Mouse (Mus musculus): ENCODE results near the gene Bcam. TPM values are rescaled to one million over a fixed set of nuclear protein-coding genes. Genes with fewer than 3 reads are reported as not detected.

Gene Bcam
- total RNA-seq, 2 experiments from 2014 or later, result 263 to 285 TPM

GRCm38 (mm10) chr7:19784764-19785535 lies 14.1 kb upstream of the Bcam start:
- no peak for DNase-seq

- DNase-seq, result peak; percentile 52
These were observed 12.8 kb upstream of the Bcam start for GRCm38 (mm10) chr7:19783630-19784029.

- DNase-seq, result peak; percentile 77
These were observed 11.8 kb upstream of the Bcam start for GRCm38 (mm10) chr7:19782645-19783044.

GRCm38 (mm10) chr7:19781741-19782140 lies 10.9 kb upstream of the Bcam start:
- DNase-seq, result no peak

- DNase-seq, result no peak
These were observed 9.1 kb upstream of the Bcam start for GRCm38 (mm10) chr7:19779903-19780302.

GRCm38 (mm10) chr7:19778645-19779044 lies 7.8 kb upstream of the Bcam start:
- no peak for DNase-seq

GRCm38 (mm10) chr7:19777049-19777723 lies 6.4 kb upstream of the Bcam start:
- DNase-seq, result peak; percentile 66

- no peak for DNase-seq
These were observed 866 bp upstream of the Bcam start for GRCm38 (mm10) chr7:19771682-19772081.

GRCm38 (mm10) chr7:19770375-19770754 lies 451 bp downstream of the Bcam start:
- DNase-seq, result peak; percentile 96

GRCm38 (mm10) chr7:19769434-19770374 lies 1.1 kb downstream of the Bcam start:
- DNase-seq, result no peak

GRCm38 (mm10) chr7:19769001-19769400 lies 1.8 kb downstream of the Bcam start:
- DNase-seq, result no peak

GRCm38 (mm10) chr7:19768251-19768650 lies 2.6 kb downstream of the Bcam start:
- DNase-seq, result no peak

GRCm38 (mm10) chr7:19764581-19764980 lies 6.2 kb downstream of the Bcam start:
- no peak for DNase-seq

GRCm38 (mm10) chr7:19763829-19764477 lies 6.9 kb downstream of the Bcam start:
- DNase-seq, result no peak

GRCm38 (mm10) chr7:19762283-19762682 lies 8.5 kb downstream of the Bcam start:
- no peak for DNase-seq

GRCm38 (mm10) chr7:19760021-19760420 lies 10.8 kb downstream of the Bcam start:
- DNase-seq, result no peak

- DNase-seq, result no peak
These were observed 12.2 kb downstream of the Bcam start for GRCm38 (mm10) chr7:19758623-19759022.

GRCm38 (mm10) chr7:19755851-19756786 lies 14.7 kb downstream of the Bcam start:
- DNase-seq, result peak; percentile 92

- no peak for DNase-seq
These were observed 15.8 kb downstream of the Bcam start for GRCm38 (mm10) chr7:19755008-19755407.

- no peak for DNase-seq
These were observed 16.8 kb downstream of the Bcam start for GRCm38 (mm10) chr7:19754065-19754464.

GRCm38 (mm10) chr7:19753587-19753986 lies 17.2 kb downstream of the Bcam start:
- DNase-seq, result peak; percentile 49

All from heart, postnatal 4 days (tissue).